Mouse (Mus musculus) neural tube, embryonic 13.5 days (tissue): ENCODE measurements around the gene Tgm2. TPM values are rescaled to one million over a fixed set of nuclear protein-coding genes. Genes with fewer than 3 reads are reported as not detected.

Experiments used
- ATAC-seq: fragments of 200-750 bp; cut with Nextera tagmentation; 2 replicates; pipeline ENCODE4 v1.8.0; 2017; ENCODE audit warnings: low read depth, mild to moderate bottlenecking, moderate TSS enrichment, moderate library complexity
- H3K27ac ChIP-seq: fragments of 300-500 bp; sonication (generic); replicated peaks from 2 replicates; pipeline ENCODE4 v1.5.1; 2015; ENCODE audit warnings: moderate library complexity, mild to moderate bottlenecking, inconsistent platforms
- H3K27me3 ChIP-seq: fragments of 300-500 bp; sonication (generic); 2 replicates; pipeline ENCODE4 v1.6.1; 2015; ENCODE audit warnings: mild to moderate bottlenecking, inconsistent platforms
- H3K36me3 ChIP-seq: fragments of 300-500 bp; sonication (generic); 2 replicates; pipeline ENCODE4 v1.6.1; 2015; ENCODE audit warnings: mild to moderate bottlenecking, inconsistent platforms
- H3K4me1 ChIP-seq: fragments of 300-500 bp; sonication (generic); replicated peaks from 2 replicates; pipeline ENCODE4 v1.6.1; 2015; ENCODE audit warnings: inconsistent platforms
- H3K4me2 ChIP-seq: fragments of 300-500 bp; sonication (generic); 2 replicates; pipeline ENCODE4 v1.6.1; 2015; ENCODE audit warnings: inconsistent platforms, mild to moderate bottlenecking, moderate library complexity
- H3K4me3 ChIP-seq: fragments of 300-500 bp; sonication (generic); 2 replicates; pipeline ENCODE4 v1.5.1; 2015; ENCODE audit warnings: mild to moderate bottlenecking, inconsistent platforms
- H3K9ac ChIP-seq: fragments of 300-500 bp; sonication (generic); 2 replicates; pipeline ENCODE4 v1.6.1; 2015; ENCODE audit warnings: moderate library complexity, mild to moderate bottlenecking, inconsistent platforms
- H3K9me3 ChIP-seq: fragments of 300-500 bp; sonication (generic); 2 replicates; pipeline ENCODE4 v1.6.1; 2016; ENCODE audit warnings: inconsistent platforms
- WGBS: fragments of 180-500 bp; shearing (Covaris S2); methylation state at CpG from one replicate; pipeline ENCODE4 v1.1.7; 2015; 5-methylcytosine and 5-hydroxymethylcytosine counted together
- polyA plus RNA-seq: library from polyadenylated mRNA; unstranded; fragments of >200 nt; fragmentation: Nextera tagmentation; extraction: Ambion mirVana; gene quantifications from 2 replicates; pipeline ENCODE4 v1.2.1, GENCODE M21; 2015

Gene Tgm2
- polyA plus RNA-seq, 1 experiment from 2014 or later = 12.0 TPM

DNA sequence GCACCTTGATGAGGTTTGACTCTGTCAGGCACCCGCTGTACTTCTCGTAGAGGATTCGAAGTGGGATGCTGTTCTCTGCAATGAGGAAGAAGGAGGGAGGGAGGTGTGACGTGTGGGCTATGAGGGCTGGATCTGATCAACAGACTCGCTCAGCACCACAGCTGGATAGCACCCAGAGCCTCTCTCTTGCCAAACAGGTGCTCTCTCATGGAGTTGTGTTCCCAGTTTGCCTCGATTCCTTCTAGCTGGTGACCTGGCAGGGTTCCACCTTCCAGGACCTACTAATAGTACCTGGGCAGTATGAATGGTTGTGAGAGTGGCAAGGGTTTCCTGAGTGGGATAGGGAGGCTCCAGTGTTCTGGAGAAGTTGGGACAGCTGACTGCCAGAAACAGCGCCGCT lies 26.0 kb downstream of the Tgm2 start:
- WGBS = 79% methylated on average over 8 of the region's 8 CpGs
- Histone ChIP-seq H3K4me1 (peaks cover 10% of the 10 kb centered on the region), H3K9ac (no peak overlapping the region), H3K4me3 (no peak overlapping the region), H3K27ac (no peak overlapping the region), H3K4me2 (no peak overlapping the region), H3K27me3 (no peaks in the 10 kb centered on the region), H3K36me3 (no peaks in the 10 kb centered on the region), H3K9me3 (no peaks in the 10 kb centered on the region)
- ATAC-seq = no peak

DNA sequence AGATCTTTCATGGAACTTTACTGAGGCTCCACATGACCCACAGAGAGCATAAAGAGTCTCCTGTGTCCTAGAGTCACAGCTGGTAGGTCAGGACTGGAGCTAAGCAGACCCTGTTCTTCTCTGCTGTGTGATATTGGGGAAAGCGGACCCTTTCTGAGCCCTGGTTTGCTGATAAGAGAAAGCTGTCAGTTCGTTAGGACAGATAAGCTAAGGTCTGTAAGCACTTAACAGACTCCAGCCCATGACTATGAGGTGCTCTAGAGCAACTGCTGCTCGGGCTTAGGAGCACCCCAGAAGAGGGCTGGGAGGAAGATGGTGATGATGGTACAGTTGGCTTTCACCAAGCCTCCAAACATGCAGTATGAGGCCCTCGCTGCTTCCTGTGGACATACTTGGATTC lies 27.1 kb downstream of the Tgm2 start:
- H3K9me3 ChIP-seq = no peaks in the 10 kb centered on the region
- no peak overlapping the region for H3K4me2 ChIP-seq
- H3K4me1 ChIP-seq = peaks cover 10% of the 10 kb centered on the region
- H3K4me3 ChIP-seq = no peak overlapping the region
- H3K27me3 ChIP-seq = no peaks in the 10 kb centered on the region
- no peak overlapping the region for H3K27ac ChIP-seq
- ATAC-seq = no peak
- no peak overlapping the region for H3K9ac ChIP-seq
- H3K36me3 ChIP-seq = no peaks in the 10 kb centered on the region
- 84% methylated on average over 4 of the region's 4 CpGs for WGBS

DNA sequence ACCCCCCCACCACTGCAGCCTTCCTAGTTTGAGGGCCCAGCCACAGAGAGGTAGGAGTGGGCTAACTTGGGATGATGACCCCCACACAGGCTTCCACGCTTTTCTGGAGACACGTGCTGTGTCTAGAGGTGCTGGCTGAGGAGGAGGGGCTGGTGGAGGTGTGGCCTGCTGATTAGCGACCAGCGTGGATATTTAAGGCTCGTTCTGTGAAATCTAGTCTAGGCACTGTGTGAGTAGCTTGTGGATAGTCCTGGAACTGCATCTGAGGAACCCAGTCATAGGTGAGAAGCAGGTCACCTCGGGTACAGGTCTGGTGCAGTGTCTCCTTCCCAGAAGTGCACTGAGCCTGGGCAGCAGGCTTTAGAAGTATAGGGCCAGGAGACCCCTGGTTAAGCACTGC lies 29.6 kb downstream of the Tgm2 start:
- no peak overlapping the region for H3K4me3 ChIP-seq
- H3K36me3 ChIP-seq = no peaks in the 10 kb centered on the region
- 60% methylated on average over 6 of the region's 6 CpGs for WGBS
- H3K27ac ChIP-seq = no peak overlapping the region
- no peaks in the 10 kb centered on the region for H3K27me3 ChIP-seq
- H3K4me2 ChIP-seq = no peak overlapping the region
- H3K9me3 ChIP-seq = no peaks in the 10 kb centered on the region
- no peak overlapping the region for H3K9ac ChIP-seq
- no peak for ATAC-seq
- peaks cover 10% of the 10 kb centered on the region for H3K4me1 ChIP-seq

DNA sequence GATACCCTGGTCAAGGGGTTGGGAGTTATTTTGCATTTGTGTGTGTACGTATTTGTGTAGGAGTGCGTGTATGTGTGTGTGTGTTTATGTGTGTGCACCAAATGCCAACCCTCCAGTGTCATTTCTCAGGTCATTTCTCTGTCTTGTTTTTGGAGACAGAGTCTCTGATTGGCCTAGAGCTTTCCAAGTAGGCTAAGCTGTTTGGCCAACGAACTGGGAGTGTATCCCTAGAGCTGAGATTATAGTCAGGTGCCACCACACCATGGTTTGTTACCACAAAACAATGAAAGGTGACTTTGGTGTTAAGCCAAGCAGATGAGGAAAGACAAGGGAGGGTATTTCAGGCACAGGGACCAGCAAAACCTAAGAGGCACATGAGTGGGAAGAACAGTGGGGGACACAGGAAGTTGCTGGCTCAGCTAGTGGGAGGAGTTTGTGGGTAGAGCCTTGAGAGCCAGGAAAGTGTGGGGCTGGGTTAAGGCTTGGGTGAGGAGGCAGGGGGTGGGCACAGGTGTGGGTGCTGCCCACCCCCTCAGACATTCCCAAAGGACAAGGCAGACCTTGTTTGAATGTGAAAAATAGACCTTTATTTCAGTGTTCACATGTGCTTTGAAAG lies 30.3 kb downstream of the Tgm2 start:
- Histone ChIP-seq H3K27ac (no peak overlapping the region), H3K4me2 (no peak overlapping the region), H3K4me1 (0 out of 2 replicates have a peak, but pooled peaks cover 5% of the 10 kb centered on the region), H3K27me3 (no peaks in the 10 kb centered on the region), H3K9me3 (no peaks in the 10 kb centered on the region), H3K36me3 (no peaks in the 10 kb centered on the region), H3K9ac (no peak overlapping the region), H3K4me3 (no peak overlapping the region)
- 90% methylated on average over 3 of the region's 3 CpGs for WGBS
- no peak for ATAC-seq

DNA sequence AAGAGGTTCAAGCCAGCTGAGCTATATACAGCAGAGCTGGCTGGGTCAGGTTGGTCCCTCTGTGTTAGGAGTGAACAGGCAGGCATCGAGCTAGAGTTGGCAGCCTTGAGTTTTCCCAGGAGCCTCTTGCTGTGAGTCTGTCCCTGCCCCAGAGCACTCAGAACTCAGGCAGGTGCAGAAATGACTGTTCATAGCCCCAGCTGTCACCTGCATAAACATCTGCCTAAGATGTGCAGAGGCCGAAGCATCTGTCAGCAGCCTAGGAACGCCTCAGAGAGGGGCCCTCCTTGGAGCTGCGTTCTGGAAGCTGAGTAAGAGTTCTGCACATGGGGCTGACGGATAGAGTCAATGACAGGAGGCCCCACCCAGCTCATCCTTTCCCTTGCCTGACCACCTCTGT lies 31.3 kb downstream of the Tgm2 start:
- Histone ChIP-seq H3K9ac (no peak overlapping the region), H3K9me3 (no peaks in the 10 kb centered on the region), H3K4me1 (0 out of 2 replicates have a peak, but pooled peaks cover 5% of the 10 kb centered on the region), H3K27me3 (no peaks in the 10 kb centered on the region), H3K4me2 (no peak overlapping the region), H3K4me3 (no peak overlapping the region), H3K27ac (no peak overlapping the region), H3K36me3 (no peaks in the 10 kb centered on the region)
- ATAC-seq = no peak
- WGBS = 62% methylated on average over 5 of the region's 5 CpGs

DNA sequence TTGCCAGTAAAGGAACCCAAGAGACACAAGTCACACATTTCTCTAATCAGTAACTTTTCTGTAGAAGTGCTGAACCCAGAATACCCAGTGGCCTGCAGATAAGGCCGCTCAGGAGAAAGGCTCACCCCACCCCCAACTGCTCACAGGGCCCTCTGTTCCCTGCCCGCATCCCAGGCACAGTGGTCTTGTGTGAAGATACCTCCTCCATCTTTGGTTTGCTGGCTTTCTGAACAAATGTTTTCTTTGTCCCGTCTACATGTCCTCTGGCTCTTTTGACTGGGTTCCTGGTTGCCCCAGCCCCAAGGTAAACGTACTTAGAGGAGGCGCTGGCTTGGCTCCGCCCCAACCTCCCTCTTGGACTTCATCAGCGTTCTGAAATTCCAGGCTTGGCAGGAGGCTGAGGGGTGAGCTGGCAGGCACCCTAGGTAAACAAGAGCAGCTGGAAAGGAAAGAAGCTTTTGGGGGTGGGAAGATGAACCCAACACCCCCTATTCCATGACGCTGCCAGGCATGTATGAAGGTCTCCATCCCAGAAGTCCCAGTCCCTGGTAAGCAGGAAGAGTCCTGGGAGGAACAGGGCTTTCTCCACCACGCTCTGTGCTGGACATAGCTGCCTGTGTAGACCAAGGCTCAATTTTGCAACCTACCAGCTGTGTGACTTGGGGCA lies 32.5 kb downstream of the Tgm2 start:
- Histone ChIP-seq H3K9me3 (no peaks in the 10 kb centered on the region), H3K4me1 (peaks cover 5% of the 10 kb centered on the region; the same call in 1 of the 2 replicates), H3K9ac (no peak overlapping the region), H3K27ac (no peak overlapping the region), H3K4me2 (no peak overlapping the region), H3K36me3 (no peaks in the 10 kb centered on the region), H3K4me3 (no peak overlapping the region), H3K27me3 (no peaks in the 10 kb centered on the region)
- ATAC-seq = no peak
- WGBS = 44% methylated on average over 9 of the region's 9 CpGs

DNA sequence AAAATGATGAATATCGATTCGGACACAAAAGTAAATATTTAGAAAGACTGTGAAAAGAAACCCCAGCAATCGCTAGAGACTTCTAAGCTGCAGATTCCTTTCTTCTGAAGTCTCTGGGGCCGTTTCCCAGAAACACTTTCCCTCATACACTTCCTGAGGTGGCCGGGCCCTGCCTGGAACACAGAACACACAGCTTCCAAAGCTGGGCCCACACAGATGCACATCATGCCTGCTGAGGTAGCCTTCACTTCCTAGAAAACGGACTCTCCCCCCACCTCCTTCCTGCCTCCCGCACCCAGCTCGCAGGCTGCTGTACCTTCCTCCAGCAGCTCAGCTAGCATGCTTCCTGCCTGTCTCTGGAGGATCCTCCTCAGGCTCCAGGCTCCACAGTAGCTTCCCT lies 36.7 kb downstream of the Tgm2 start:
- Histone ChIP-seq H3K4me2 (no peak overlapping the region), H3K4me3 (no peak overlapping the region), H3K27ac (no peak overlapping the region; the same call in 1 of the 2 replicates), H3K36me3 (no peaks in the 10 kb centered on the region), H3K27me3 (no peaks in the 10 kb centered on the region), H3K9ac (no peak overlapping the region), H3K9me3 (no peaks in the 10 kb centered on the region), H3K4me1 (peaks cover 17% of the 10 kb centered on the region)
- WGBS = 68% methylated on average over 8 of the region's 8 CpGs
- no peak for ATAC-seq

DNA sequence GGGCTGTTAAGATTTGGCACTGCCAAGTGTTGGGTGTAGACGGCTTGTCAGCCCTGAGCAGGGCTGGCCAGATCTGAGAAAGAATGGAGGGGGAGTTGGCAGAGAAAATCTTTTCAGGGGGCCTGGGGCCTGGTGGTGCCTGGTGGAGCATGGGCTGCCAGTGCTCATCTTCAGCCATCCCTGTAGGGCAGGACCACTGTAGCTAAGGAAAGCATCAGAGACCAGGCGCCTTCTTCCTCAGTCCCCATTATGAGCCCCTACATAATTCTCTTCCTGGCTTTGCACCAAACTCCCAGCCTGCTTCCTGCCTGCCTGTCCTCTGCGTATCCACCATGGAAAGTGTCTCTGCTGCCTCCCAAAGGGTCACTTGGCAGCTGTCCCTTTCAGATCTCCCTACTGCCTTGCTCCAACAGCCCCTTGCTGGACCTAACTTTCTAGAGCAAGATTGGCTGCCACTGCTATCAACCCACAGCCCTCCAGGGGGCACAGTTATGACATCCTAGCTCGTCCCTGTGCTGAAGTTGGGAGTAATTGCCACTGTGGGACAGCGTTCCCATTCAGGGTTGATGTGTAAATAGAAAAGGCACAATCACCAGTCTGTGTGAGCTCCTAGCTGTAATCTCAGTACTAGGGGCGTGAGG lies 39.2 kb downstream of the Tgm2 start:
- H3K4me3 ChIP-seq = no peak overlapping the region
- no peak overlapping the region for H3K4me2 ChIP-seq
- ATAC-seq = peak; percentile 84
- H3K36me3 ChIP-seq = no peaks in the 10 kb centered on the region
- H3K27me3 ChIP-seq = no peaks in the 10 kb centered on the region
- H3K27ac ChIP-seq = peak overlapping the region; percentile 46; the same call in 1 of the 2 replicates
- H3K4me1 ChIP-seq = peaks cover 12% of the 10 kb centered on the region
- no peaks in the 10 kb centered on the region for H3K9me3 ChIP-seq
- WGBS = 29% methylated on average over 6 of the region's 6 CpGs
- H3K9ac ChIP-seq = no peak overlapping the region

DNA sequence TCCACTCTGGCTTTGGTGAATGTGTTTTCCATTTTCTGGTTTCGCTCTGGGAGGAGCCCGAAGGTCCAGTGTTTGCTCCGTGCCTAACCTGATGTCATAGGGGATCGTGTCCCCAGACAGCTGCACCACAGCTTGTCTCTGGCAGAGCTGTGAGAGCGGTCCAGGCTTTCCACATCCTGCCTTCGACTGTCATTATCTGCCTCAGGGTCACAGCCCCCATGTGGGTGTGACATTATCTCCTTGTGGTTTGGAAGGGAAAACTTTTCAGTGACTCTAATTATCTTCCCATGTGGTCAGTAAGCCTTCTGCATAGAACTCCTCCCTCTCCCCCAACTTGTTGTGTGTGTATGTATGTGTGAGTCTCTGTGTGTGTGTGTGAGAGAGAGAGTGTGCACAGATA lies 40.6 kb downstream of the Tgm2 start:
- 87% methylated on average over 6 of the region's 6 CpGs for WGBS
- ATAC-seq = no peak
- Histone ChIP-seq H3K27me3 (no peaks in the 10 kb centered on the region), H3K4me1 (peaks cover 12% of the 10 kb centered on the region), H3K27ac (no peak overlapping the region), H3K9me3 (no peaks in the 10 kb centered on the region), H3K4me3 (no peak overlapping the region), H3K36me3 (no peaks in the 10 kb centered on the region), H3K9ac (no peak overlapping the region), H3K4me2 (no peak overlapping the region)

DNA sequence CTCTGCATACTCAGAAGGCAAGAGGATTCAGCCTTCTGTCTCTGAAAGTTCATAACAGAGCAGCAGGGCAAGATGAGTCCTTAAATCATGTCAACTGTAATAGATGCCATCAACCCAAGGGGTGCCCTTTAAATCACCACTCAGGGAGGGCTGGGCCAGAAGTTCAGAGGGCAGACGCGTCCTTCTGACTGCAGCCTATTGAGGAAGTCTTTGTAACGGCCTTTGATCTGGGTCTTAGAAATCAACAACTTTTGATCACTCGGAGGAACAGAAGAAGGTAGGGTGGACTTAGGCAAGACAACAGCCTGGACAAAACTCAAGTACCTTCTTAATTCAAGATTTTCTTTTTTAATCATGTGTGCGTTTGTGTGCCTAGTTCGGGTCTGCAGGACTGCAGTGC lies 41.3 kb downstream of the Tgm2 start:
- H3K27me3 ChIP-seq = no peaks in the 10 kb centered on the region
- 62% methylated on average over 6 of the region's 6 CpGs for WGBS
- no peak overlapping the region for H3K27ac ChIP-seq
- no peaks in the 10 kb centered on the region for H3K36me3 ChIP-seq
- peaks cover 12% of the 10 kb centered on the region for H3K4me1 ChIP-seq
- H3K4me3 ChIP-seq = no peak overlapping the region
- no peak overlapping the region for H3K9ac ChIP-seq
- no peak overlapping the region for H3K4me2 ChIP-seq
- ATAC-seq = no peak
- no peaks in the 10 kb centered on the region for H3K9me3 ChIP-seq

DNA sequence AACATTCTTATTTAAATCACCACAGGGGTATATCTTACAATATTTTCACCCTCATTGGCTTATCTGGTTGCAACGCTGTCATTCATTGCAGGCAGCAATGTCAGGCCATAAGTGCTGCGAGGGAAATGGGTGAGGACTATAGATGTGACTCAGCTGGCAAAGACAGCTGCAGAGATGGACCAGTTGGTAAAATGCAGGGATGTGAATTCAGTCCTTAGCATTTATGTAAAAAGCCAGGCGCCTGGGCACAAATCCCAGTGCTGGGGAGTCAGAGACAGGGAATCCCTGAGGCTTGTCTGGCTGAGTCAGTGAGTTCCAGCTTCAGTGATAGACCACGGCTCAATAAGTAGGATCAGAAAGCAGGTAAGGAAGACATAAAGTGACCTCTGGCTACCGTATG lies 44.5 kb downstream of the Tgm2 start:
- no peak overlapping the region for H3K4me2 ChIP-seq
- H3K27me3 ChIP-seq = no peaks in the 10 kb centered on the region
- H3K27ac ChIP-seq = no peak overlapping the region
- no peak for ATAC-seq
- H3K4me1 ChIP-seq = peaks cover 1% of the 10 kb centered on the region; the same call in 1 of the 2 replicates
- no peaks in the 10 kb centered on the region for H3K9me3 ChIP-seq
- H3K36me3 ChIP-seq = no peaks in the 10 kb centered on the region
- 77% methylated on average over 5 of the region's 5 CpGs for WGBS
- H3K9ac ChIP-seq = no peak overlapping the region
- no peak overlapping the region for H3K4me3 ChIP-seq

DNA sequence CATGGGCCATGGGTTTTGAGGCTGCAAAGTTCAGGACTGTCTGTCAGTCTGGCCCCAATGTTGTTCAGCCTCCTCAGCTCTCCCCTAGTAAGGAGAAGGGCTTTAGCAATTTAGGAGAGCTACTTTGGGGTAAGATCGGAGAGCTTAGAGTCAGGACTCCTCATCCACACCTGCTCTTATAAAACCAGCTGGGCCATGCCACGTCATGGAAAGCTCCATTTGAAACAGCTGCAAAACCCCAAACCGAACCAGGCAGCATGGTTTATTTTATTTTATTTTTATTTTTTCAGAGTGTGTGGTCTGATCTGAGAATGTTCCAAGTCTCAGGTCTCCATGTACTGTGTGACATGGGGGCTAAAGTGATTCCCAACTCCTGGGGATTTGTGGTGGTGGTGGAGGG lies 46.7 kb downstream of the Tgm2 start:
- H3K9me3 ChIP-seq = no peaks in the 10 kb centered on the region
- WGBS = 81% methylated on average over 3 of the region's 3 CpGs
- H3K9ac ChIP-seq = no peak overlapping the region
- H3K4me1 ChIP-seq = no peaks in the 10 kb centered on the region
- ATAC-seq = no peak
- no peak overlapping the region for H3K27ac ChIP-seq
- H3K4me3 ChIP-seq = no peak overlapping the region
- H3K27me3 ChIP-seq = no peaks in the 10 kb centered on the region
- H3K36me3 ChIP-seq = no peaks in the 10 kb centered on the region
- H3K4me2 ChIP-seq = no peak overlapping the region
